Mouse (Mus musculus): Measurements from ENCODE around the gene Tubb5.
A peak's percentile ranks its signal among the peaks of the same experiment; 100 is the strongest.
"Not testable (repeated sequence)": the region's sequence is repeated elsewhere in the genome, so short reads cannot be mapped to it uniquely, and the experiment has no call there.

The Tubb5 gene

DNA sequence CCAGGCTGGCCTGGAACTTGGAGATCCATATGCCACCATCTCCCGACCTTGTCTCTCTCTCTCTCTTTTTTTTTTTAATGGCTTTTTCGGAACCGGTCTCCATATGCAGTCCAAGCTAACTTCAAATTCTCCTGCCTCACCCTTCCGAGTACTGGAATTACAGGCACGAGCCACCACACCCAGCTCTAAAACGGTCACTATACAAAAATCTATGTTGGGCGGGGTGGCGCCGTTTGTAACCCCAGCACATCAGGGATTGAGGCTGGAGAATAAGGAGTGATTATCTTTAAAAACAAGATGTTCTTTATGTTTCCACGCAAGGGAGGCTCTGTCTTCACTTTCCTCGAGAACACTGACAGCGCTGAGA lies 22.7 kb upstream of the Tubb5 start:
- no peak for DNase-seq (ENCODE audit: low read depth)

DNA sequence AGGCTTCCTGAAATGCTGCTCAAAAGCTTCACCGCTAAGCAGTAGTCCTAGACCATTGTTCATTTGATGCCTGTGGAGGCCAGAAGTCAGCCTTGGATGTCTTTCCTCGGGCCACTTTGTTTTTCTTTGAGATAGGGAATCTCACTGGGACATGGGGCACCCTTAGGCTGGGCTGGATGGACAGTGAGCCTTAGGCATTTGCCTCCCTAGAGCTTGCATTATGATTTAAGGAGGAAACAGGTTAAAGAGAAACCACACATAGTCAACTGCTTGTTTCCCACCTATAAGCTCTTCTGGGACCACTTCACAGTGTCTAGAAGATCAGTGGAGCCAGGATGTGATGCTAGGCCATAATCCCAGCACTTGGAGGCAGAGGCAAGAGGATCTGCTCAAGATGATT lies 21.7 kb upstream of the Tubb5 start:
- DNase-seq (ENCODE audit: low read depth): no peak

DNA sequence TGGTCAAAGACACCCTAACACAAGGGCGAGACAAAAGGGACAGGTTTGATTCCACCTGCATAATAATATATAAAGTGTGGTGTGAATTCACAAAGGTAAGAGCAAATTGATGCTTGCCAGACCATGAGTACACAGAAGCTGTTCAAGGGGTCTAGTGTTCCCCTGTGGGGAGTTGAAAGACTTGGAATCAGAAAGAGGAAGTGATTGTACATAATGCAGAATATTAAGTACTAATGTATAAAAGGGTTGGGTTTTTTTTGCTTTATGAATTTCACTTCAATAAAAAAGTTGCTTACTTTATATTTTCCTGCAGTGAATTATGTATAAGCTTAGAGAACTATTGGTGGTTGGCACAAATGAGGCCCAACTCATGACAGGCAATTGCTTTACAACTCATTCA lies 21.3 kb upstream of the Tubb5 start:
- no peak for DNase-seq (ENCODE audit: low read depth)

- no peak for DNase-seq (ENCODE audit: low read depth)
Measured at GRCm38 (mm10) chr17:35850974-35851373, 12.9 kb upstream of the Tubb5 start.

DNA sequence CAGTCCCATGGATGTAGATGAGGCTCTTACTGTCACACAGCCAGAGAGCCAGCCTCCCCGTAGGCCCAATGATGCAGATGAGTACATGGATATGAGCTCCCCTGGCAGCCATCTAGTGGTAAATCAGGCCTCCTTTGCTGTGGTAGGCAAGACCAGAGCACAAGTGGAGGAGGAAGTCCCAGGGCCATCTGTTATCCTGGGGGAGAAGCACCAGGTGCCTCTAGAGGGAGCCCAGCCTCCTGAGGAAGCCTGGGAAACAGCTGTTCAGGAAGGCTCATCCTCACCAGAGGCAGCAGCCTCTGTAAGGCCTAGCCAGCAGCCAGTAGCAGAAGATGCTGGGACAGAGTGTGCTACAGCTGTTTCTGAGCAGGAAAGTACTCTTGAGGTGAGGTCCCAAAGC lies 10.0 kb upstream of the Tubb5 start:
- no peak for DNase-seq (ENCODE audit: low read depth)

DNA sequence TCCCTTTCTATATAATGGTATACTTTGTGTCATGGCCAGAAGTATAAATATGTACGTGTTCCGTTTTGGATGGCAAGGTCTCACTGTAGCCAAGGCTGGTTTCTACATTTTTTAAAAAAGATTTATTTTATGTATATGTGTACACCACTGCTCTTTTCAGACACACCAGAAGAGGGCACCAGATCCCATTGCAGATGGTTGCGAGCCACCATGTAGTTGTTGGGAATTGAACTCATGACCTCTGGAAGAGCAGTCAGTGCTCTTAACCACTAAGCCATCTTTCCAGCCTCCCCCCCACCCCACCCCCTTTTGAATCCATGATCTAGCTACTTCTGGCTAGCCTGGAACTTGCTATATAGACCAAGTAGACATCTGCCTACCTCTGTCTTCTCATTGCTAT lies 5.4 kb upstream of the Tubb5 start:
- DNase-seq (ENCODE audit: low read depth): no peak

- DNase-seq (ENCODE audit: low read depth): no peak
Measured at GRCm38 (mm10) chr17:35842006-35842405, 3.9 kb upstream of the Tubb5 start.

- peak; percentile 99 for DNase-seq (ENCODE audit: low read depth)
Measured at GRCm38 (mm10) chr17:35841076-35841950, 3.2 kb upstream of the Tubb5 start, which contains the start of gene Mdc1. Mdc1 (plus strand) TSS chr17:35841515.

GRCm38 (mm10) chr17:35840561-35840960 lies 2.5 kb upstream of the Tubb5 start:
- DNase-seq (ENCODE audit: low read depth): no peak

- DNase-seq (ENCODE audit: low read depth): not testable (repeated sequence)
Measured at GRCm38 (mm10) chr17:35839002-35839401, 896 bp upstream of the Tubb5 start.

DNA sequence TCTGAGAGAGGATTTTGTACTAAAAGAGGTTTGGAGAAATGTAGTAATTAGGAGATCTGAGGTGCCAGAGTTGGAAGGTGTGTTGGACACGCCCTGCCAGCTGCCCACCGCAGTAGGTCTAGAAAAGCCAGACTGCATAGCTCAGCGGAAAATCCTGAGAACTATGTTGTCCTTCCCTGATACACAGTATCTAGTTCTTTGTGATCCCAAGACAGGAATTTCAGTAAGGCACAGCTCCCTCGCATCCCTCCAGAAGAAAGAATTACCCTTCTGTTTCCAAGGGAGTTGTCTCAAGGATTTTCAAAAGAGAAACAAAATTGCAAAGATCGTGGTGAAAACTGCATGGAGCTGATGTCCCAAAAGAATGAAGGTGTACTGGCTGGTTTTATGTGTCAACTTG lies 464 bp upstream of the Tubb5 start:
- DNase-seq (ENCODE audit: low read depth): no peak

DNA sequence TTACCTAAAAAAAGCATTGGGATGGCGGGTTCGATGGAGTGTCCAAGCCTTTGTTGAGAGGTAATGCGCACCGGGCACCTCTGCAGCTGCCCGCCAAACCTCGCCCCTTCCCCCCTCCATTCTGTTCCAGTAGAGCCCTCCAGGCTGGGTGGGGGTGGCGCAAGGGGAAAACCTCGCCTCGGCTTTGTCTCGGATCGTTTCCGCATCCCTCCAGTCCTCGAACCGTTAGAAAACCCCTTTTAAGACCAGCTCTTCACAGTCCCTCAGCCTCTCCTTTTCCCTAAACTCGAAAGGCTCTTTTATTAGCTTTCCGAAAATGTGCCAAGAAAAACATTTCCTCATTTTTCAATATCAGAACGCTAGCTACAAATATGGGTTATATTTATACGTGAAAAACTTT lies 619 bp downstream of the Tubb5 start:
- DNase-seq (ENCODE audit: low read depth): no peak

- peak; percentile 83 for DNase-seq (ENCODE audit: low read depth)
Measured at GRCm38 (mm10) chr17:35836991-35837422, 1.1 kb downstream of the Tubb5 start.

DNA sequence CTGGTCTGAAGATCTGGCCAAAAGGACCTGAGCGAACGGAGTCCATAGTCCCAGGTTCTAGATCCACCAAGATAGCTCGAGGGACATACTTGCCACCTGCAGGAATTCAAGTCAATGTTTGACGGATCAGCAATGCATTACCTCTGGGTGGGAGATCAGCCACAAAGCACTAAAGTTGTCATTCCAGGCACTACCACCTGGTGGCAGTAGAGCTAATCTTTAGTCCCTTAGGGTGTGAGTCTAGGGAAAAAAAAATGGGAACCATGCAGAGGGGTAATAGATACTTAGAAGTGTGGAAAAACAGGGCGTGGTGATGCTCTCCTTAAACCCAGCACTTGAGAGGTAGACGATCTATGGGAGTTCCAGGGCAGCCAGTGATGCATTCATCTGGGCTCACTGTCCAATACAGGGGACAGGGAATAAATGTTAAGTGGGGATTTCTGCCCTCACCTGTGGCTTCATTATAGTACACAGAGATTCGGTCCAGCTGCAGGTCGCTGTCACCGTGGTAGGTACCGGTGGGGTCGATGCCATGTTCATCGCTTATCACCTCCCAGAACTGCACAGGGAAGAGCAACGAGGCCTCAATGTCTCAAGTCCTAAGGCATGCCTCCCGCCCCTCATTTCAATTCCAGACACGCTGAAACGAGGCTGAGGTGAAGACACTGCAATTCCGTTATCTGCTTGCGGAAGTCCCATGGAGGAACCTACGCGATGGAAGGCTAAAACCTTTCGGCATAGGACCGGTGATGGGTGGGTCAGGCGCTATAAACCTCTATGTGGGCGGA lies 1.7 kb downstream of the Tubb5 start:
- peak; percentile 83 for DNase-seq (ENCODE audit: low read depth)

DNA sequence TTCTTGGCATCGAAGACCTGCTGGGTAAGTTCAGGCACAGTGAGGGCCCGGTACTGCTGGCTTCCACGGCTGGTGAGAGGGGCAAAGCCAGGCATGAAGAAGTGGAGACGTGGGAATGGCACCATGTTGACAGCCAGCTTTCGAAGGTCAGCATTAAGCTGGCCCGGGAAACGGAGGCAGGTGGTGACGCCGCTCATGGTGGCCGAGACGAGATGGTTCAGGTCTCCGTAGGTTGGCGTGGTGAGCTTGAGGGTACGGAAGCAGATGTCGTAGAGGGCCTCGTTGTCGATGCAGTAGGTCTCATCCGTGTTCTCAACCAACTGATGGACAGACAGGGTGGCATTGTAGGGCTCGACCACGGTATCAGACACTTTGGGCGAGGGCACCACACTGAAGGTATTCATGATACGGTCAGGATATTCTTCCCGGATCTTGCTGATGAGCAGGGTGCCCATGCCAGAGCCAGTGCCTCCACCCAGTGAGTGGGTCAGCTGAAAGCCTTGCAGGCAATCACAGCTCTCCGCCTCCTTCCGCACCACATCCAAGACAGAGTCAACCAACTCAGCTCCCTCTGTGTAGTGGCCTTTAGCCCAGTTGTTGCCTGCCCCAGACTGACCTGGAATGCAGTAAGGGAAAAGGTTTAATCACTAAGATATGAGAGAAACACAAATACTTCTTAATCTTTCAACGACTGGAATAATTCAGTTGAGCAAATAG lies 2.5 kb downstream of the Tubb5 start:
- DNase-seq (ENCODE audit: low read depth): no peak

GRCm38 (mm10) chr17:35834696-35835422 lies 3.2 kb downstream of the Tubb5 start:
- no peak for DNase-seq (ENCODE audit: low read depth)

- DNase-seq (ENCODE audit: low read depth): no peak
Measured at GRCm38 (mm10) chr17:35833894-35834293, 4.2 kb downstream of the Tubb5 start.

GRCm38 (mm10) chr17:35833239-35833751 lies 4.8 kb downstream of the Tubb5 start:
- no peak for DNase-seq (ENCODE audit: low read depth)

GRCm38 (mm10) chr17:35832400-35833238 lies 5.5 kb downstream of the Tubb5 start:
- no peak for DNase-seq (ENCODE audit: low read depth)

- DNase-seq (ENCODE audit: low read depth): no peak
Measured at GRCm38 (mm10) chr17:35829737-35830136, 8.4 kb downstream of the Tubb5 start.

Measured in c-Kit-positive CD71-positive TER-119-negative erythroid progenitor cells, embryonic 14.5 days (primary cell).